Mouse (Mus musculus) forebrain, embryonic 10.5 days (tissue): Measurements from ENCODE around the gene Abcg2. TPM values are rescaled to one million over a fixed set of nuclear protein-coding genes. Genes with fewer than 3 reads are reported as not detected.

Experiments used
- DNase-seq: peaks from one replicate; pipeline ENCODE4 v3.0.0-alpha.2; 2017; ENCODE audit warnings: low spot score; ENCODE audit errors: extremely low spot score
- H3K27ac ChIP-seq: fragments of 300-500 bp; sonication (generic); 2 replicates; pipeline ENCODE4 v1.5.1; 2016; ENCODE audit warnings: mild to moderate bottlenecking
- H3K27me3 ChIP-seq: fragments of 300-500 bp; sonication (generic); 2 replicates; pipeline ENCODE4 v1.6.1; 2016; ENCODE audit warnings: mild to moderate bottlenecking; ENCODE audit not compliant: poor library complexity, severe bottlenecking
- H3K36me3 ChIP-seq: fragments of 300-500 bp; sonication (generic); replicated peaks from 2 replicates; pipeline ENCODE4 v1.6.1; 2016; ENCODE audit warnings: mild to moderate bottlenecking, moderate library complexity
- H3K4me1 ChIP-seq: fragments of 300-500 bp; sonication (generic); 2 replicates; pipeline ENCODE4 v1.6.1; 2016
- H3K4me3 ChIP-seq: fragments of 300-500 bp; sonication (generic); 2 replicates; pipeline ENCODE4 v1.5.1; 2016; ENCODE audit warnings: mild to moderate bottlenecking, moderate library complexity
- H3K9me3 ChIP-seq: fragments of 300-500 bp; sonication (generic); 2 replicates; pipeline ENCODE4 v1.6.1; 2016; ENCODE audit warnings: mild to moderate bottlenecking, moderate library complexity
- WGBS: fragments of 180-500 bp; shearing (Covaris S2); methylation state at CpG from one replicate; pipeline ENCODE4 v1.1.7; 2016; 5-methylcytosine and 5-hydroxymethylcytosine counted together
- polyA plus RNA-seq: library from polyadenylated mRNA; unstranded; fragments of >200 nt; fragmentation: Nextera tagmentation; extraction: Ambion mirVana; gene quantifications from 2 replicates; pipeline ENCODE4 v1.2.1, GENCODE M21; 2016

Abcg2 gene
- polyA plus RNA-seq, 1 experiment from 2014 or later = 51.1 TPM

GRCm38 (mm10) chr6:58733851-58734250, 149.5 kb downstream of the Abcg2 start:
- Histone ChIP-seq H3K4me1 (no peaks in the 10 kb centered on the region), H3K9me3 (no peaks in the 10 kb centered on the region), H3K27ac (no peak overlapping the region), H3K36me3 (no peaks in the 10 kb centered on the region), H3K4me3 (no peak overlapping the region), H3K27me3 (no peaks in the 10 kb centered on the region)
- 83% methylated on average over 2 of the region's 2 CpGs for WGBS
- no peak for DNase-seq

- Histone ChIP-seq H3K9me3 (no peaks in the 10 kb centered on the region), H3K36me3 (no peaks in the 10 kb centered on the region), H3K4me3 (no peak overlapping the region), H3K27me3 (no peaks in the 10 kb centered on the region), H3K27ac (no peak overlapping the region), H3K4me1 (no peaks in the 10 kb centered on the region)
- DNase-seq = no peak
- 77% methylated on average over 1 of the region's 1 CpGs for WGBS
Observed at GRCm38 (mm10) chr6:58735090-58735489, 150.8 kb downstream of the Abcg2 start.

Other genes starting within 250 kb of the Abcg2 start
- not detected in 2 replicates for gene Vmn1r30, start 141.1 kb upstream of the Abcg2 start, polyA plus RNA-seq
- gene Vmn1r31, start 109.2 kb upstream of the Abcg2 start, polyA plus RNA-seq = not detected in 2 replicates
- 7.0 and 7.5 TPM in 2 replicates for gene Herc3, start 246.9 kb downstream of the Abcg2 start, polyA plus RNA-seq